Mouse (Mus musculus) hindbrain, embryonic 15.5 days (tissue): Measurements from ENCODE around the gene Zfp568. TPM values are rescaled to one million over a fixed set of nuclear protein-coding genes. Genes with fewer than 3 reads are reported as not detected.

ENCODE experiments used
- ATAC-seq: fragments of 200-750 bp; cut with Nextera tagmentation; 2 replicates; pipeline ENCODE4 v1.8.0; 2017; ENCODE audit warnings: low read depth, moderate number of reproducible peaks, moderate TSS enrichment; ENCODE audit not compliant: low FRiP score
- H3K27ac ChIP-seq: fragments of 300-500 bp; sonication (generic); replicated peaks from 2 replicates; pipeline ENCODE4 v1.5.1; 2015; ENCODE audit warnings: mild to moderate bottlenecking, inconsistent platforms
- H3K27me3 ChIP-seq: fragments of 300-500 bp; sonication (generic); 2 replicates; pipeline ENCODE4 v1.6.1; 2015; ENCODE audit warnings: control low read depth, inconsistent platforms
- H3K36me3 ChIP-seq: fragments of 300-500 bp; sonication (generic); 2 replicates; pipeline ENCODE4 v1.6.1; 2015; ENCODE audit warnings: control low read depth, inconsistent platforms
- H3K4me1 ChIP-seq: fragments of 300-500 bp; sonication (generic); replicated peaks from 2 replicates; pipeline ENCODE4 v1.6.1; 2015; ENCODE audit warnings: control low read depth, inconsistent platforms
- H3K4me2 ChIP-seq: fragments of 300-500 bp; sonication (generic); 2 replicates; pipeline ENCODE4 v1.6.1; 2015; ENCODE audit warnings: moderate library complexity, mild to moderate bottlenecking, inconsistent platforms
- H3K4me3 ChIP-seq: fragments of 300-500 bp; sonication (generic); 2 replicates; pipeline ENCODE4 v1.5.1; 2015; ENCODE audit warnings: mild to moderate bottlenecking, inconsistent platforms
- H3K9ac ChIP-seq: fragments of 300-500 bp; sonication (generic); 2 replicates; pipeline ENCODE4 v1.6.1; 2015; ENCODE audit warnings: inconsistent platforms
- H3K9me3 ChIP-seq: fragments of 300-500 bp; sonication (generic); 2 replicates; pipeline ENCODE4 v1.6.1; 2016; ENCODE audit warnings: control low read depth, inconsistent platforms
- WGBS: fragments of 180-500 bp; shearing (Covaris S2); methylation state at CpG from one replicate; pipeline ENCODE4 v1.1.7; 2015; 5-methylcytosine and 5-hydroxymethylcytosine counted together
- polyA plus RNA-seq: library from polyadenylated mRNA; unstranded; fragments of >200 nt; fragmentation: Nextera tagmentation; extraction: Ambion mirVana; gene quantifications from 2 replicates; pipeline ENCODE4 v1.2.1, GENCODE M21; 2015

The Zfp568 gene
- polyA plus RNA-seq, 1 experiment from 2014 or later, result 4.9 TPM

DNA sequence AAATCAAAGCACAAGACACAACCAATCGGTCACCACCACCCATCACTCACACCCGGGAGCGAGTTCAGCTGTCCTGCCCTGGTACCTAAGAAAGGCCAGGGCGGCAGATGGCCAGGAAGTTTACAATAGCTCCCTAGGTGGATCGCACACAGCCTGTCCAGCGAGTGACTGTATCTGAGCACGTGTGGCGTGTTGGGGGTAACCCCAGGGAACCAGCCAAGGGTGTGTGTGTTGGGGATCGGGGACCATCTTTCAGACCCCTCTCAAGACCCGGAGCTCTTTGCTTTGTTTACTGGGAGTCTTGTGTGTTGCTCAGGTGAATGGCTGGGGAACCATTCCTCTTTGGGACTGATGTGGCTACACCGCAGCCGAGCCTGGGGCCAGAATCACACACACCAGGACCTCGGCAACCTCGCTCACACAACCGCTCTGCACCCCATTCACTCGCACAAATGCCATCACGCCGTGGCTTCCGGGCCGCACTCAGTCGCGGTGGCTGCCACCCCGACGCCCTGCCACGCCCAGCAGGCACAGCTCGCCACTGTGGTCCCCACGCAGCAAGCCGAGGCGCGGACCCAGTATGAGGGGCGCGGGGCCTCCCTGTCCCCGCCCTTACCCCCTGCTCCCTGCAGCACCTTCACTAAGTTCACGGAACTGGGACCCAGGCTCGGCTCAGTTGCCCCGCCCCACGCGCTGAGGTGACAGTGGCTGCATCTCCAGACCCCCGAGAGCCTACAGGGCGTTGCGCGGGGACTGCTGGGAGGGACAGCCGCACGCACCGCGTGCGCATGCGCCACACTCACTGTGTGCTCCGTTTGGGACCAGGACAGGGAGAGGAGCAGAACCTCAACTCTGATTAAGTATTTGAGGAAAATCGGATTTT is 88.6 kb downstream of the Zfp568 start, which contains the start of gene Zfp82:
Gene Zfp82, minus strand, starts transcription at position 755 of the 883 bp plus-strand sequence.
- Histone ChIP-seq H3K27me3 (no peaks in the 10 kb centered on the region), H3K4me3 (peak within 1 kb of the TSS; percentile 92), H3K4me2 (peak within 1 kb of the TSS; percentile 98), H3K4me1 (peaks cover 19% of the 10 kb centered on the region), H3K9ac (peak within 1 kb of the TSS; percentile 84), H3K36me3 (peaks cover 14% of the 10 kb centered on the region), H3K27ac (peak within 1 kb of the TSS; percentile 91), H3K9me3 (no peaks in the 10 kb centered on the region)
- WGBS, result under 1% methylated on average over 50 of the region's 50 CpGs
- peak; percentile 94 for ATAC-seq

Other genes with a start within 250 kb of the Zfp568 start
- 13.8 and 14.6 TPM in 2 replicates for gene Zfp84, start 215.4 kb upstream of the Zfp568 start, polyA plus RNA-seq
- gene Zfp30, start 200.0 kb upstream of the Zfp568 start, polyA plus RNA-seq, result 12.0 and 12.7 TPM in 2 replicates
- gene Zfp790, start 167.8 kb upstream of the Zfp568 start, polyA plus RNA-seq, result 23.5 and 24.1 TPM in 2 replicates
- gene Zfp940, start 130.3 kb upstream of the Zfp568 start, polyA plus RNA-seq, result 13.4 and 14.4 TPM in 2 replicates
- 18.3 and 22.3 TPM in 2 replicates for gene Zfp420, start 124.0 kb upstream of the Zfp568 start, polyA plus RNA-seq
- 13.0 and 15.2 TPM in 2 replicates for gene Zfp27, start 77.4 kb upstream of the Zfp568 start, polyA plus RNA-seq
- gene Zfp383, start 75.7 kb upstream of the Zfp568 start, polyA plus RNA-seq, result 5.6 and 5.8 TPM in 2 replicates
- gene Zfp74, start 29.9 kb upstream of the Zfp568 start, polyA plus RNA-seq, result 21.0 and 22.0 TPM in 2 replicates
- 9.6 and 11.5 TPM in 2 replicates for gene Zfp14, start 67.4 kb downstream of the Zfp568 start, polyA plus RNA-seq
- gene Zfp82, start 88.9 kb downstream of the Zfp568 start, polyA plus RNA-seq, result 8.6 and 10.9 TPM in 2 replicates
- 1.9 and 4.0 TPM in 2 replicates for gene Gm26920, start 106.5 kb downstream of the Zfp568 start, polyA plus RNA-seq
- 12.4 and 16.6 TPM in 2 replicates for gene Zfp566, start 106.6 kb downstream of the Zfp568 start, polyA plus RNA-seq
- gene Zfp260, start 110.8 kb downstream of the Zfp568 start, polyA plus RNA-seq, result 73.8 and 85.0 TPM in 2 replicates
- 21.3 and 22.3 TPM in 2 replicates for gene Zfp382, start 138.0 kb downstream of the Zfp568 start, polyA plus RNA-seq
- gene Zfp146, start 185.8 kb downstream of the Zfp568 start, polyA plus RNA-seq, result 10.5 and 11.6 TPM in 2 replicates
- gene Cox7a1, start 200.2 kb downstream of the Zfp568 start, polyA plus RNA-seq, result 5.2 and 7.1 TPM in 2 replicates
- gene Capns1, start 214.9 kb downstream of the Zfp568 start, polyA plus RNA-seq, result 86.4 and 88.3 TPM in 2 replicates
- gene Polr2i, start 248.0 kb downstream of the Zfp568 start, polyA plus RNA-seq, result 176 and 178 TPM in 2 replicates
- 430 and 435 TPM in 2 replicates for gene Tbcb, start 248.3 kb downstream of the Zfp568 start, polyA plus RNA-seq